Mouse (Mus musculus) layer of hippocampus, adult 9-11 months (tissue): ENCODE data around the gene Ncapd3.

Experiments used
- DNase-seq: peaks from one replicate; pipeline ENCODE4 v3.0.0; 2022

Ncapd3 gene

GRCm38 (mm10) chr9:27049492-27049891 lies 19.5 kb downstream of the Ncapd3 start:
- no peak for DNase-seq

- DNase-seq = peak; percentile 71
Observed at GRCm38 (mm10) chr9:27058341-27058740, 28.4 kb downstream of the Ncapd3 start.

- DNase-seq = no peak
Observed at GRCm38 (mm10) chr9:27070895-27071294, 40.9 kb downstream of the Ncapd3 start.

GRCm38 (mm10) chr9:27074677-27075076 lies 44.7 kb downstream of the Ncapd3 start:
- DNase-seq = no peak

- no peak for DNase-seq
Observed at GRCm38 (mm10) chr9:27075812-27076211, 45.8 kb downstream of the Ncapd3 start.

GRCm38 (mm10) chr9:27086256-27086655 lies 56.3 kb downstream of the Ncapd3 start:
- DNase-seq = no peak

GRCm38 (mm10) chr9:27087402-27087801 lies 57.4 kb downstream of the Ncapd3 start:
- no peak for DNase-seq

GRCm38 (mm10) chr9:27090134-27090533 lies 60.2 kb downstream of the Ncapd3 start:
- peak; percentile 72 for DNase-seq

GRCm38 (mm10) chr9:27090801-27091775 lies 61.1 kb downstream of the Ncapd3 start:
- DNase-seq = peak; percentile 85

- DNase-seq = no peak
Observed at GRCm38 (mm10) chr9:27092916-27093315, 62.9 kb downstream of the Ncapd3 start.

- no peak for DNase-seq
Observed at GRCm38 (mm10) chr9:27098092-27098491, 68.1 kb downstream of the Ncapd3 start.

GRCm38 (mm10) chr9:27098557-27098956 lies 68.6 kb downstream of the Ncapd3 start:
- DNase-seq = no peak

GRCm38 (mm10) chr9:27099474-27099873 lies 69.5 kb downstream of the Ncapd3 start:
- no peak for DNase-seq

- DNase-seq = no peak
Observed at GRCm38 (mm10) chr9:27101466-27101865, 71.5 kb downstream of the Ncapd3 start.

GRCm38 (mm10) chr9:27106081-27106480 lies 76.1 kb downstream of the Ncapd3 start:
- no peak for DNase-seq

GRCm38 (mm10) chr9:27108451-27108850 lies 78.5 kb downstream of the Ncapd3 start:
- DNase-seq = no peak

GRCm38 (mm10) chr9:27109533-27110514 lies 79.8 kb downstream of the Ncapd3 start:
- peak; percentile 82 for DNase-seq

- DNase-seq = no peak
Observed at GRCm38 (mm10) chr9:27110681-27111080, 80.7 kb downstream of the Ncapd3 start.

GRCm38 (mm10) chr9:27111756-27112155 lies 81.8 kb downstream of the Ncapd3 start:
- no peak for DNase-seq

GRCm38 (mm10) chr9:27121254-27121653 lies 91.3 kb downstream of the Ncapd3 start:
- DNase-seq = no peak

GRCm38 (mm10) chr9:27122076-27122475 lies 92.1 kb downstream of the Ncapd3 start:
- DNase-seq = no peak

- DNase-seq = no peak
Observed at GRCm38 (mm10) chr9:27122963-27123362, 93.0 kb downstream of the Ncapd3 start.

GRCm38 (mm10) chr9:27123947-27124346 lies 94.0 kb downstream of the Ncapd3 start:
- DNase-seq = peak; percentile 45
